Mouse (Mus musculus) gastrocnemius, postnatal 14 days (tissue): ENCODE results near the gene Mta3. TPM values are rescaled to one million over a fixed set of nuclear protein-coding genes. Genes with fewer than 3 reads are reported as not detected.
A peak's percentile ranks its signal among the peaks of the same experiment; 100 is the strongest.

ENCODE experiments used
- DNase-seq: peaks from one replicate; pipeline ENCODE4 v3.0.0; 2021; ENCODE audit warnings: mixed read lengths
- intact Hi-C: fragments of 180-260 bp; cut with DNase I; formaldehyde crosslinking; loops from one replicate; pipeline ENCODE4 v1.15.1; 2025; ENCODE audit warnings: low total_unique reads
- total RNA-seq, 2 experiments: library from RNA; stranded (reverse); gene quantifications; 2 replicates each; pipeline ENCODE4 v1.2.3; 2021

Mta3 gene
- total RNA-seq, 2 experiments from 2014 or later: 10.4 to 10.8 TPM

- intact Hi-C loops: no loop called here
- no peak for DNase-seq
These were observed 41.6 kb downstream of the Mta3 start for GRCm38 (mm10) chr17:83747405-83748160.

GRCm38 (mm10) chr17:83750216-83750950 is 44.4 kb downstream of the Mta3 start:
- DNase-seq: no peak
- intact Hi-C loops: no loop called here

- intact Hi-C loops: no loop called here
- DNase-seq: no peak
These were observed 47.3 kb downstream of the Mta3 start for GRCm38 (mm10) chr17:83753112-83753899.

GRCm38 (mm10) chr17:83758096-83758495 is 52.1 kb downstream of the Mta3 start:
- intact Hi-C loops: no loop called here
- peak; percentile 33 for DNase-seq

GRCm38 (mm10) chr17:83759547-83759946 is 53.6 kb downstream of the Mta3 start:
- no peak for DNase-seq
- intact Hi-C loops: no loop called here

- DNase-seq: no peak
- intact Hi-C loops: no loop called here
These were observed 58.6 kb downstream of the Mta3 start for GRCm38 (mm10) chr17:83764538-83764937.

- intact Hi-C loops: no loop called here
- no peak for DNase-seq
These were observed 61.1 kb downstream of the Mta3 start for GRCm38 (mm10) chr17:83767064-83767463.

- DNase-seq: no peak
- intact Hi-C loops: no loop called here
These were observed 62.3 kb downstream of the Mta3 start for GRCm38 (mm10) chr17:83768309-83768708.

- DNase-seq: no peak
- intact Hi-C loops: no loop called here
These were observed 64.4 kb downstream of the Mta3 start for GRCm38 (mm10) chr17:83770371-83770770.

- intact Hi-C loops: no loop called here
- DNase-seq: no peak
These were observed 65.0 kb downstream of the Mta3 start for GRCm38 (mm10) chr17:83770931-83771330.

GRCm38 (mm10) chr17:83772110-83772509 is 66.1 kb downstream of the Mta3 start:
- no peak for DNase-seq
- intact Hi-C loops: no loop called here

- no peak for DNase-seq
- intact Hi-C loops: no loop called here
These were observed 66.7 kb downstream of the Mta3 start for GRCm38 (mm10) chr17:83772711-83773110.

- intact Hi-C loops: no loop called here
- no peak for DNase-seq
These were observed 71.0 kb downstream of the Mta3 start for GRCm38 (mm10) chr17:83776965-83777364.

GRCm38 (mm10) chr17:83777462-83778051 is 71.6 kb downstream of the Mta3 start:
- intact Hi-C loops: no loop called here
- no peak for DNase-seq

- intact Hi-C loops: no loop called here
- no peak for DNase-seq
These were observed 74.3 kb downstream of the Mta3 start for GRCm38 (mm10) chr17:83780228-83780627.

GRCm38 (mm10) chr17:83782740-83783139 is 76.8 kb downstream of the Mta3 start:
- intact Hi-C loops: no loop called here
- no peak for DNase-seq

GRCm38 (mm10) chr17:83786418-83786817 is 80.5 kb downstream of the Mta3 start:
- intact Hi-C loops: no loop called here
- DNase-seq: no peak

- no peak for DNase-seq
- intact Hi-C loops: no loop called here
These were observed 84.2 kb downstream of the Mta3 start for GRCm38 (mm10) chr17:83790158-83790557.

GRCm38 (mm10) chr17:83792388-83792787 is 86.4 kb downstream of the Mta3 start:
- intact Hi-C loops: no loop called here
- DNase-seq: no peak

- intact Hi-C loops: no loop called here
- DNase-seq: no peak
These were observed 89.2 kb downstream of the Mta3 start for GRCm38 (mm10) chr17:83795121-83795520.
